Mouse (Mus musculus): ENCODE data around the gene Crip1.

The Crip1 gene

GRCm38 (mm10) chr12:113130732-113131131 is 15.4 kb upstream of the Crip1 start:
- DNase-seq (ENCODE audit: low read depth, low spot score), result no peak

GRCm38 (mm10) chr12:113131601-113132000 is 14.5 kb upstream of the Crip1 start:
- no peak for DNase-seq (ENCODE audit: low read depth, low spot score)

GRCm38 (mm10) chr12:113132567-113132966 is 13.5 kb upstream of the Crip1 start:
- no peak for DNase-seq (ENCODE audit: low read depth, low spot score)

DNA sequence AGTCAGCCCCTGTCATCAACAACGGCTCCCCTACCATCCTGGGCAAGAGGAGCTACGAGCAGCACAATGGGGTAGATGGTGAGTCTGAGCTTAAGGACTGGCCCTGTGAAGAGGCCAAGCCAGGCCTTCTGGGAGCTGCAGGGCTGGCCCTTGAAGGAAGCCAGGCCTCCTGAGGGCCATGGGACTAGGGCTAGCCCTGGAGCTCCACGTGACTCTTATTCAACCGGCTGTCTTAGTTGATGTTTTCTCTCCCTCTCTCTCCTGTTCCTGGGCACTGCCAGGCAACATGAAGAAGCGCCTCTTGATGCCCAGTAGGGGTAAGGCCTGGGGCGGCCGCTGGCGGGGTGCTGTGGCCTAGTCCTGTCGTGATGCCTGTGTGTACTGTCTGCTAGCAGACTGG is 12.9 kb upstream of the Crip1 start:
- no peak for DNase-seq (ENCODE audit: low read depth, low spot score)

DNA sequence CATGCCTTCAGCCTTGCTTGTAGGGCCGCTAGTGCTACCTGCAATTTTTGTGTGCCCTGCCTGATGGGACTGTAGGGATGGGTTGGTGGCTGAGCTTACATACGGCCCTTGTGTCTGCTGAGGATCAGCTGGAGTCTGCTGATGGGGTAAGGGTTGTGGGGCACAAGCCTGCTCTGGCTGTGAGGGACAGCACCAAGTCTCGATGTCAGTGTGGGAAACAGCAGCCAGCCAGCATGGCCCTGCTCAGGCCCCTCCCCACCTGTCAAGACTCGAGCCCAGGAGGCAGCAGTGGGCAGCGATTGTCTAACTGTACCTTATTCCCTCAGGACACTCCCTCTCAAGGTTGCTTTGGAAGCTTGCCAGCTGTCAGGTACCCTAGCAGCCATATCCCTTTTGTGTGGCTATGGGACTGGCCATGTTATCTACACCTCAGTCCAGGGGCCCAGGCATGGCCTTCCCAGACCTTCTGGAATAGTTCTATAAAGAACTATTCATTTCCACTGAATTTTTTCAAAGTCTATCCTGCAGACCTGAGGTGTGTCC is 12.2 kb upstream of the Crip1 start:
- DNase-seq (ENCODE audit: low read depth, low spot score), result no peak

- no peak for DNase-seq (ENCODE audit: low read depth, low spot score)
Observed at GRCm38 (mm10) chr12:113134502-113134901, 11.6 kb upstream of the Crip1 start.

GRCm38 (mm10) chr12:113135401-113135800 is 10.7 kb upstream of the Crip1 start:
- no peak for DNase-seq (ENCODE audit: low read depth, low spot score)

DNA sequence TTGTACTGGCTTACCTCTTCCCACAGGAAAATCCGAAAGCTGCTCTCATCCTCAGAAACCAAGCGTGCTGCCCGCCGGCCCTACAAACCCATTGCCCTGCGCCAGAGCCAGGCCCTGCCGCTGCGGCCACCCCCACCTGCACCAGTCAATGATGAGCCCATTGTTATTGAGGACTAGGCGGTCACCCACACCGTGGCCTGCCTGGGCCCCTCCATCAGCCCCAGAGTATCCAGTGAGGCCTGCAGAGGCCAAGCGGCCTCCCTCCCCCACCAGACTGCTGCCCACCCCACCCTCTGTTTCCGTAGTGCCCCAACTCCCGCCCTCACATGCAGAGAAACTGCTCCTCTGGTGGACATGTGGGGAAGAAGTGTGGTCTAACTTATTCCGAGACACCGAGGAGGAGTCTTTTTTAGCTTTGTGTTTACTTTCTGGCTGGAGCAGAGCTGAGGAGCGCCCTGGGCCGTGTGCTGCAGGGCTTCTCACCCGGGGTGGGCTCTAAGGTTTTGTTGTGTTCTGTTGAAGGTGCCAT is 9.6 kb upstream of the Crip1 start:
- no peak for DNase-seq (ENCODE audit: low read depth, low spot score)

- DNase-seq (ENCODE audit: low read depth, low spot score), result no peak
Observed at GRCm38 (mm10) chr12:113137260-113138213, 8.6 kb upstream of the Crip1 start.

GRCm38 (mm10) chr12:113138291-113138690 is 7.8 kb upstream of the Crip1 start:
- no peak for DNase-seq (ENCODE audit: low read depth, low spot score)

- DNase-seq (ENCODE audit: low read depth, low spot score), result no peak
Observed at GRCm38 (mm10) chr12:113138901-113139864, 6.9 kb upstream of the Crip1 start.

- peak; percentile 95 for DNase-seq (ENCODE audit: low read depth, low spot score)
Observed at GRCm38 (mm10) chr12:113139908-113140615, 6.1 kb upstream of the Crip1 start, which contains the start of gene Crip2. TSS of gene Crip2 (plus strand) at chr12:113140236.

GRCm38 (mm10) chr12:113140616-113141411 is 5.3 kb upstream of the Crip1 start:
- no peak for DNase-seq (ENCODE audit: low read depth, low spot score)

DNA sequence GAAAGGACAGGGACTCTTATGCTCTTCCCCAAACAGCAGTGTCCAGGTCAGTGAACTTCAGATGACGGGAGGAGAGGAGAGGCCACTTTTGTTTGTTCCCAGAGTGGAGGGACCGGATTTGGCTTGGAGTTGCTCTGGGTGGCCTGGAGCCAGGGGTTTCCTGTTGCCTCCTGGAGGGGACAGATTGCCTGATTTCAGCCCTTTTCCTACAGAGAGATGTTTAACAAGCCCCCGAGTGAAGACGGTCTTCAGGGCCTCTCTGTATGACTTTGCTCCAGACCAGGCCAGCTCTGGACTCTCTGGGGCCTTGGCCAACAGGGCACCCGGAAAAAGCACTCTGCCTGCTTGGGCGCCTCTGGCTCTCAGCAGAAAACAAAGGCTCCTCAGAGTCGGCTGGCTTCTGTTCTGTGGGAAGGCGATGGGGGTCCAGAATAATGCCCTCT is 4.6 kb upstream of the Crip1 start:
- DNase-seq (ENCODE audit: low read depth, low spot score), result no peak

DNA sequence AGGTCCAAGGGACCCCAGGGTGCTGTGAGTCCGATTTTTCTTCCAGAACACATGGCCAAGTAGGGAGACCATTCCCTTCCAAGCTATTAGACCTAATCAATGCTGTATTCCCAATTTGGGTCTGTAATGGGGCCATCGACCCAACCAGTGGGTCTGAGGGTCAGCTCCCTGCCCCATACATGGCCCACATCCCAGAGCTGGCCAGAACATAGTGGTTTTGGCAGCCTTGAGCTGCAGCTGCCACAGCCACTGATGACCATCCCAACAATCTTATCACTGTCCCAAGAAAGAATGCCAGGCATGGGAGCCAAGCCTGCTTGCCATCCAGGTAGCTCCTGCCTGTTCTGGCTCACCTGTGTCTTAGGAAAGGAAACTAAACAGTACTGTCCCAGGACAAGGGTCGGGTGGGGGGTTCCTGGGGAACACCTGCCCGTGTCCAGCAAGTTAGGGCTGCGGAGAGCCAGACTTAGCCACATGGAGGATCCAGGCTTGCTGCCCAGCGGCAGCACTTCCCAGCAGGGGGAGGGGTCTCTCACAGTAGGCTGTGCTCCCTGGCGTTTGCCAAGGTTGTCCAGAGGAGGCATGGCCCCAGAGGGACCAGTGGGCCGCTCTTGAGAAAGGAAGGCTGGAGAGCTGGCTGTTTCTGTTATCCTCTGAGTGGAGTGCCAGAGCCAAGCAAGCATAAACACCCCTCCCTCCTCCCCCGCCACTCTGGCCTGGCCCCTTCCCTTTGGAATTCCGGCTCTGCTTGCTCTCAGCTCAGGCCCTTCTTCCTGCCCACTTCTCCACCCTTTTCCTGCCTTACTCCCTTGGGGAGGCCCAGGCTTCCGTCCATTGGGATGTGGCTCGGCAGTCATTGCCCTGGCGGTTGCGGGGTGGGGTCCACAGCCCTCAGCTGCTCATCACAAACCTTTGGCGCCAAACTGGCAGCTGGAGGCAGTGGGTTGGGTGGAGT is 3.8 kb upstream of the Crip1 start:
- no peak for DNase-seq (ENCODE audit: low read depth, low spot score)

DNA sequence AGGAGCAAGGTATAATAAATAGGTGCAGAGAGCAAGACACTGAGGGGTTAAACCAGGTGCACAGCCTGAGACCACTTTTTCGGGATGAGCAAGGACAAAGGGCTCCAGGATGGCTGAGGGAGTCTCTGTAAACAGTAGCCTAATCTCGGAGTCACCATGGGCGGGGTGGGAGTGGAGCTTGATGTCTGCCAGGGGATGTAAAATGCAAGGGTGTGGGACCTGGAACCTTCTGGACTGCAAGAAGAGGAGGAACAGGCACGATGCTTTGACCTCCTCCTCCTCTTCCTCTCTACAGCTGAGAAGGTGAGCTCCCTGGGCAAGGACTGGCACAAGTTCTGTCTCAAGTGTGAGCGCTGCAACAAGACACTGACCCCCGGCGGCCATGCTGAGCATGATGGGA is 3.0 kb upstream of the Crip1 start:
- DNase-seq (ENCODE audit: low read depth, low spot score), result no peak

GRCm38 (mm10) chr12:113144001-113144756 is 1.9 kb upstream of the Crip1 start:
- DNase-seq (ENCODE audit: low read depth, low spot score), result peak; percentile 54

- DNase-seq (ENCODE audit: low read depth, low spot score), result no peak
Observed at GRCm38 (mm10) chr12:113144886-113145285, 1.2 kb upstream of the Crip1 start.

Data from CD4-positive helper T cell, adult 2 months (primary cell).